Mouse (Mus musculus) limb, embryonic 14.5 days (tissue): Measurements from ENCODE around the gene Gm11541. TPM values are rescaled to one million over a fixed set of nuclear protein-coding genes. Genes with fewer than 3 reads are reported as not detected.
"Not testable (repeated sequence)": the region's sequence is repeated elsewhere in the genome, so short reads cannot be mapped to it uniquely, and the experiment has no call there.

ENCODE experiments used
- ATAC-seq: fragments of 200-750 bp; cut with Nextera tagmentation; 2 replicates; pipeline ENCODE4 v1.8.0; 2017; ENCODE audit warnings: low read depth, moderate number of reproducible peaks, moderate TSS enrichment; ENCODE audit not compliant: low FRiP score
- DNase-seq: peaks from one replicate; pipeline ENCODE4 v3.0.0-alpha.2; 2015; ENCODE audit warnings: low spot score
- H3K27ac ChIP-seq: fragments of 300-500 bp; sonication (generic); replicated peaks from 2 replicates; pipeline ENCODE4 v1.5.1; 2014; ENCODE audit warnings: low read depth, mild to moderate bottlenecking, low read length, moderate library complexity, mixed read lengths
- H3K27me3 ChIP-seq: fragments of 300-500 bp; sonication (generic); 2 replicates; pipeline ENCODE4 v1.6.1; 2014; ENCODE audit warnings: low read length, mixed read lengths; ENCODE audit not compliant: control insufficient read depth, insufficient read depth
- H3K36me3 ChIP-seq: fragments of 300-500 bp; sonication (generic); 2 replicates; pipeline ENCODE4 v1.6.1; 2014; ENCODE audit warnings: mild to moderate bottlenecking, low read length, moderate library complexity, mixed read lengths; ENCODE audit not compliant: control insufficient read depth, insufficient read depth
- H3K4me1 ChIP-seq: fragments of 300-500 bp; sonication (generic); 2 replicates; pipeline ENCODE4 v1.6.1; 2014; ENCODE audit warnings: antibody characterized with exemption, low read length, mixed read lengths; ENCODE audit not compliant: control insufficient read depth, insufficient read depth
- H3K4me2 ChIP-seq: fragments of 300-500 bp; sonication (generic); replicated peaks from 2 replicates; pipeline ENCODE4 v1.6.1; 2014; ENCODE audit warnings: low read depth, mild to moderate bottlenecking, low read length, moderate library complexity; ENCODE audit not compliant: severe bottlenecking
- H3K4me3 ChIP-seq: fragments of 300-500 bp; sonication (generic); replicated peaks from 2 replicates; pipeline ENCODE4 v1.5.1; 2014; ENCODE audit warnings: low read length
- H3K9ac ChIP-seq: fragments of 300-500 bp; sonication (generic); 2 replicates; pipeline ENCODE4 v1.6.1; 2014; ENCODE audit warnings: mild to moderate bottlenecking, low read depth, low read length, moderate library complexity; ENCODE audit not compliant: severe bottlenecking
- H3K9me3 ChIP-seq: fragments of 300-500 bp; sonication (generic); 2 replicates; pipeline ENCODE4 v1.6.1; 2016; ENCODE audit warnings: low read length; ENCODE audit not compliant: control insufficient read depth
- POLR2A ChIP-seq: fragments of 200-500 bp; IDR thresholded peaks from 2 replicates; pipeline ENCODE4 v1.8.0; 2012; ENCODE audit warnings: inconsistent platforms, mild to moderate bottlenecking, moderate library complexity, borderline replicate concordance; ENCODE audit not compliant: insufficient read depth, insufficient read length; ENCODE audit errors: extremely low read depth
- WGBS: fragments of 180-500 bp; shearing (Covaris S2); extraction: QIAGEN DNeasy Blood & Tissue Kit; methylation state at CpG from one replicate; pipeline ENCODE4 v1.1.7; 2014; 5-methylcytosine and 5-hydroxymethylcytosine counted together
- polyA plus RNA-seq, 2 experiments: library from polyadenylated mRNA; depleted of rRNA in 1 of 2; stranded (reverse) in 1 of 2; unstranded in 1 of 2; fragments of >200 nt; fragmentation: Nextera tagmentation in 1 of 2; extraction: Ambion mirVana in 1 of 2; gene quantifications; 2 replicates each; pipeline versions ENCODE4 v1.2.1 to v1.2.3; 2012 to 2014

Gm11541 gene
- polyA plus RNA-seq, 2 experiments: 0.14 to 0.22 TPM

- Histone ChIP-seq H3K4me2 (no peak overlapping the region), H3K4me3 (no peak overlapping the region), H3K36me3 (peaks cover 7% of the 10 kb centered on the region), H3K9ac (no peak overlapping the region; the same call in 1 of the 2 replicates), H3K9me3 (no peaks in the 10 kb centered on the region), H3K27ac (no peak overlapping the region), H3K27me3 (no peaks in the 10 kb centered on the region), H3K4me1 (peaks cover 24% of the 10 kb centered on the region)
- 90% methylated on average over 5 of the region's 5 CpGs for WGBS
- no peak for TF ChIP-seq POLR2A
- no peak for ATAC-seq
- DNase-seq: no peak
Observed at GRCm38 (mm10) chr11:94674984-94675383, 29.3 kb downstream of the Gm11541 start.

GRCm38 (mm10) chr11:94665281-94665680 lies 39.0 kb downstream of the Gm11541 start:
- ATAC-seq (no peak), DNase-seq (no peak)
- H3K4me1 ChIP-seq: no peaks in the 10 kb centered on the region
- no peaks in the 10 kb centered on the region for H3K9me3 ChIP-seq
- no peaks in the 10 kb centered on the region for H3K27me3 ChIP-seq
- no peak overlapping the region for H3K27ac ChIP-seq
- H3K36me3 ChIP-seq: peaks cover 87% of the 10 kb centered on the region
- H3K4me2 ChIP-seq: no peak overlapping the region
- H3K4me3 ChIP-seq: no peak overlapping the region
- 91% methylated on average over 6 of the region's 6 CpGs for WGBS
- no peak overlapping the region for H3K9ac ChIP-seq
- no peak for TF ChIP-seq POLR2A

GRCm38 (mm10) chr11:94661344-94661743 lies 43.0 kb downstream of the Gm11541 start:
- WGBS: 76% methylated on average over 1 of the region's 1 CpGs
- H3K4me1 ChIP-seq: no peaks in the 10 kb centered on the region
- no peak for DNase-seq
- no peak overlapping the region for H3K9ac ChIP-seq
- H3K4me2 ChIP-seq: no peak overlapping the region
- no peaks in the 10 kb centered on the region for H3K9me3 ChIP-seq
- TF ChIP-seq POLR2A: no peak
- peaks cover 72% of the 10 kb centered on the region for H3K36me3 ChIP-seq
- no peak for ATAC-seq
- no peak overlapping the region for H3K27ac ChIP-seq
- H3K27me3 ChIP-seq: no peaks in the 10 kb centered on the region
- no peak overlapping the region for H3K4me3 ChIP-seq

GRCm38 (mm10) chr11:94653663-94654436 lies 50.4 kb downstream of the Gm11541 start, which contains the start of the genes Mrpl27 and Eme1:
Gene Mrpl27 (plus strand): TSS chr11:94653767.
Gene Eme1 (minus strand): TSS chr11:94653964.
- Histone ChIP-seq H3K36me3 (peaks cover 30% of the 10 kb centered on the region), H3K27me3 (no peaks in the 10 kb centered on the region), H3K9me3 (no peaks in the 10 kb centered on the region), H3K27ac (peak within 1 kb of the TSS; percentile 89), H3K4me1 (peaks cover 12% of the 10 kb centered on the region), H3K4me2 (peak within 1 kb of the TSS; percentile 85), H3K4me3 (peak within 1 kb of the TSS; percentile 62), H3K9ac (peak within 1 kb of the TSS; percentile 64)
- ATAC-seq (peak; percentile 90), DNase-seq (peak; percentile 75)
- 3% methylated on average over 32 of the region's 32 CpGs for WGBS
- peak; percentile 62; the same call in 1 of the 2 replicates for TF ChIP-seq POLR2A

GRCm38 (mm10) chr11:94652973-94653372 lies 51.3 kb downstream of the Gm11541 start:
- WGBS: 53% methylated on average over 8 of the region's 8 CpGs
- no peaks in the 10 kb centered on the region for H3K9me3 ChIP-seq
- no peak overlapping the region for H3K27ac ChIP-seq
- H3K4me3 ChIP-seq: peak overlapping the region; percentile 62
- DNase-seq (no peak), ATAC-seq (no peak)
- no peak for TF ChIP-seq POLR2A
- peaks cover 25% of the 10 kb centered on the region; the same call in 1 of the 2 replicates for H3K36me3 ChIP-seq
- peak overlapping the region; percentile 85 for H3K4me2 ChIP-seq
- peaks cover 12% of the 10 kb centered on the region for H3K4me1 ChIP-seq
- peak overlapping the region; percentile 64; the same call in 1 of the 2 replicates for H3K9ac ChIP-seq
- no peaks in the 10 kb centered on the region for H3K27me3 ChIP-seq

GRCm38 (mm10) chr11:94651241-94651640 lies 53.1 kb downstream of the Gm11541 start:
- DNase-seq, H3K27ac ChIP-seq, H3K4me3 ChIP-seq, H3K9me3 ChIP-seq, ATAC-seq, H3K27me3 ChIP-seq, H3K4me2 ChIP-seq, H3K9ac ChIP-seq: not testable (repeated sequence)
- H3K4me1 ChIP-seq: peaks cover 12% of the 10 kb centered on the region
- peaks cover 35% of the 10 kb centered on the region for H3K36me3 ChIP-seq
- 92% methylated on average over 7 of the region's 7 CpGs for WGBS
